24 mouse cellular contexts compared by ENCODE assay signal in the genomic region with DNA sequence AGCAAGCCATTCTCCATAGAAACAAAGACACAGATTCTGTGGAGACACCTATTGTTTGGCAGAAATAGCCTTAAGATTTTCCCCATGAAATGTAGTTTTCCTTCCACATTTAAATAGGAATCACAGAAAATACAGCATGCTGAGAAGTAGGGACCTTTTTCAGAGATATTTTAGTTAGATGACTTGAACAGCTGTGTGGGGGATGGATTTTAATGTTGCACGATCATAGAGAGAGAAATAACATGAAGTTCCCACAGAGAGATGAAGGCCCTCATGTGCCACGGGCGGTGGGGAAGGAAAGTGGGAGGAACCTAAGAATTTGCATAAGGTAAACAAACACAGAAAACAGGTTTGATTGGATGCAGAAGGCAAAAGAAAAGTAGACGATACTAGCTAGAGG.
"Had no signal": no experiment of that assay in that cellular context is flagged by ENCODE, and none has a peak within 500 bp of the region (broad histone marks: within the 10 kb centered on the region; RNA-seq: fewer than 3 reads in every experiment).

No protein-coding gene starts in this region.

- H3K4me3 ChIP-seq: heart, embryonic 10.5 days; heart, embryonic 12.5 days; hindbrain, embryonic 13.5 days; hindbrain, embryonic 15.5 days; kidney, embryonic 15.5 days; limb, embryonic 13.5 days; limb, embryonic 15.5 days; liver, embryonic 12.5 days had no signal

- H3K27ac ChIP-seq: heart, embryonic 10.5 days; hindbrain, embryonic 13.5 days; hindbrain, embryonic 15.5 days; hindbrain, postnatal 0 days; kidney, embryonic 15.5 days; kidney, postnatal 0 days; limb, embryonic 13.5 days; limb, embryonic 15.5 days; liver, embryonic 12.5 days; liver, embryonic 14.5 days had no signal

- DNase-seq: gastrocnemius, postnatal 14 days; gastrocnemius, postnatal 36 days; heart, adult 18-20 months; heart, postnatal 14 days; heart, postnatal 36 days; kidney, adult 11 months; kidney, adult 2 months; kidney, adult 9 months; kidney, postnatal 14 days; kidney, postnatal 36 days; layer of hippocampus, adult 9-11 months; layer of hippocampus, postnatal 36 days; left cerebral cortex, postnatal 4 days had no signal
